Mouse (Mus musculus): Measurements from ENCODE around the gene Mrm2. TPM values are rescaled to one million over a fixed set of nuclear protein-coding genes. Genes with fewer than 3 reads are reported as not detected.

Mrm2 gene
- polyA plus RNA-seq (2017; shearing (Covaris generic)): 10 to 100 TPM; 12.9 to 17.2 TPM

DNA sequence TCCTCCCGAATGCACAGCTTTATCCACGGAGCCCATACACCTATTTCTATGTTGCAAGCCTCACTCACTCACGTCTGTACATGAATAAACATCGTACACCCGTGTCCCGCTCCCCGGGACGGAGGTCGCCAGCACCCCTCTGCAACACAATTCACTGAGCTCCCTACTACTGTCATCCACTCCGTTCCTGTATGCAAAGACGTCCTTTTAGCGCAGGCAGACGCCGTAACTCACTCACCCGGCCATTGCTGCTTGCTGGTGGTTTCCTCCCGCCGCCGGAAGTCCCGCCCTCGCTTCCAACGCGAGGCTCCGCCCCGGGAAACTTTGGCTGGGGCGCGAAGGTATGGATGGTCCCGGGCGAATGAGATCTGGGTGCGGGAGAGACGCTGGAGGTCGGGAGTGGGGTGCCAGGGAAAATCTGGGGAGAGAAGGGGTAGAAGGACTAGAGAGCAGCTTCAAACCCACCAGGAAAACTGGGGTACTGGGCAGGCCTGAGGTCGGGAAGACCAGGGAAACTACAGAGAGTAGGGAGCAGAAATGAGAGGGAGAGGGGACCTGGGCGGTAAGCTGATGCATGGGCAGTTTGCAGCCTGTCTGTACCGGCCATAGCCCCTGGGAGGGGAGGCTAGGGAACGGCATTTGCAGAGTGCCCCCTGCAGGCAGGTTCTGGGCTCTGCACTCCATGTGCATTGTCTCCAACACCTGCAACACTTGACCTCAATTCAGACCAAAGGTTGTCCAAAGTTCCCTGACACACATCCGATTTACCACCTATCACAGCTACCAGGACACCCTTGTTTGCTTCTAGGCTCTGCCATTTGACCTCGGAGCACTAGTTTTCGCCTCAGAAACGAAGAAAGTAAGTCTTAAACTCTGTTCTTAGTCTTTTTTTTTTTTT is at the start of gene Mrm2:
Gene Mrm2, minus strand, starts transcription at position 284 of the 898 bp plus-strand sequence.

GRCm38 (mm10) chr5:140321042-140321755 is 10.5 kb downstream of the Mrm2 start, which contains the start of the genes Mad1l1 and Nudt1:
Gene Mad1l1 (minus strand): TSS chr5:140321552.
Gene Nudt1 (plus strand): TSS chr5:140321656.

Other genes starting within 250 kb of the Mrm2 start
- 10 to 100 TPM; 24.0 to 25.7 TPM for gene Mad1l1, start 10.3 kb downstream of the Mrm2 start, polyA plus RNA-seq (2017; shearing (Covaris generic))
- gene Nudt1, start 10.2 kb downstream of the Mrm2 start, polyA plus RNA-seq (2017; shearing (Covaris generic)): 10 to 100 TPM; 14.6 to 21.5 TPM
- gene Snx8, start 57.4 kb upstream of the Mrm2 start, polyA plus RNA-seq (2017; shearing (Covaris generic)): 1 to 10 TPM; 1.8 to 2.2 TPM
- gene Eif3b, start 87.4 kb upstream of the Mrm2 start, polyA plus RNA-seq (2017; shearing (Covaris generic)): 100 to 1,000 TPM; 193 to 230 TPM
- under 1 TPM in 1 of 2 experiments, not detected in 1; 0.12 TPM for gene Gm4869, start 113.7 kb upstream of the Mrm2 start, polyA plus RNA-seq (2017; shearing (Covaris generic))
- gene Chst12, start 173.7 kb upstream of the Mrm2 start, polyA plus RNA-seq (2017; shearing (Covaris generic)): 10 to 100 TPM; 36.9 to 52.0 TPM
- gene Grifin, start 233.2 kb upstream of the Mrm2 start, polyA plus RNA-seq (2017; shearing (Covaris generic)): 1 to 10 TPM in 1 of 2 experiments, not detected in 1; 1.2 TPM

All from inflammation-experienced regulatory T-cells (primary cell).